Mouse (Mus musculus) CH12.LX (cell line): ENCODE data around the gene Npas3. TPM values are rescaled to one million over a fixed set of nuclear protein-coding genes. Genes with fewer than 3 reads are reported as not detected.
A peak's percentile ranks its signal among the peaks of the same experiment; 100 is the strongest.

Experiments used
- DNase-seq: peaks from one replicate; pipeline ENCODE4 v3.0.0-alpha.2; 2013; ENCODE audit errors: extremely low read depth
- H3K27ac ChIP-seq: 2 replicates; pipeline ENCODE4 v1.5.1; 2012; ENCODE audit warnings: low read depth, mild to moderate bottlenecking, control low read depth, moderate library complexity; ENCODE audit not compliant: insufficient read depth
- H3K27me3 ChIP-seq: replicated peaks from 2 replicates; pipeline ENCODE3; 2012; ENCODE audit warnings: inconsistent platforms
- H3K36me3 ChIP-seq, 2 experiments: replicated peaks in 1 of 2; 2 replicates each; pipeline versions ENCODE3 to v1.6.1; 2012; ENCODE audit warnings: inconsistent platforms in 1 of 2, low read length in 1 of 2, mild to moderate bottlenecking in 1 of 2, mixed read lengths in 1 of 2, moderate library complexity in 1 of 2; ENCODE audit not compliant: control insufficient read depth in 1 of 2, insufficient read depth in 1 of 2
- H3K4me1 ChIP-seq, 2 experiments: 2 replicates each; pipeline ENCODE4 v1.6.1; 2012; ENCODE audit warnings: inconsistent platforms in 1 of 2, moderate library complexity in 1 of 2; ENCODE audit not compliant: insufficient read depth in 2 of 2, control insufficient read depth in 1 of 2
- H3K4me2 ChIP-seq: 2 replicates; pipeline ENCODE4 v1.6.1; 2012; ENCODE audit warnings: low read depth, mild to moderate bottlenecking, control low read depth; ENCODE audit not compliant: poor library complexity, insufficient read depth, severe bottlenecking
- H3K4me3 ChIP-seq, 3 experiments: fragments of 150-350 bp in 1 of 3; sonication (generic) in 1 of 3; replicated peaks in 1 of 3; 2 replicates each; pipeline versions ENCODE3 to v1.5.1; 2011 to 2012; ENCODE audit warnings: low read depth in 2 of 3, low read length in 2 of 3, mild to moderate bottlenecking in 2 of 3, moderate library complexity in 2 of 3, control low read depth in 1 of 3, improper control_type of control experiment in 1 of 3, inconsistent platforms in 1 of 3, mixed read lengths in 1 of 3; ENCODE audit not compliant: poor library complexity in 1 of 3
- H3K79me2 ChIP-seq: replicated peaks from 2 replicates; pipeline ENCODE4 v1.6.1; 2012; ENCODE audit warnings: mild to moderate bottlenecking, moderate library complexity; ENCODE audit not compliant: control insufficient read depth, poor library complexity, insufficient read depth, severe bottlenecking; ENCODE audit errors: extremely low read depth
- H3K9ac ChIP-seq: 2 replicates; pipeline ENCODE4 v1.6.1; 2012; ENCODE audit warnings: low read depth, mild to moderate bottlenecking, control low read depth, moderate library complexity; ENCODE audit not compliant: insufficient read depth
- H3K9me3 ChIP-seq: replicated peaks from 2 replicates; pipeline ENCODE3; 2012; ENCODE audit warnings: low read length, inconsistent platforms, mixed read lengths
- BHLHE40 ChIP-seq: IDR thresholded peaks from 2 replicates; pipeline ENCODE4 v1.6.1; 2011; ENCODE audit warnings: mild to moderate bottlenecking, low read depth, low read length, improper control_type of control experiment
- CHD2 ChIP-seq: IDR thresholded peaks from 2 replicates; pipeline ENCODE4 v1.6.1; 2011; ENCODE audit warnings: low read length, improper control_type of control experiment
- CTCF ChIP-seq, 2 experiments: IDR thresholded peaks in 1 of 2; conservative IDR thresholded peaks in 1 of 2; 2 replicates each; pipeline ENCODE4 v1.5.1; 2011 to 2012; ENCODE audit warnings: low read depth in 2 of 2, low read length in 2 of 2, improper control_type of control experiment in 1 of 2, inconsistent platforms in 1 of 2, mild to moderate bottlenecking in 1 of 2, moderate library complexity in 1 of 2
- ELF1 ChIP-seq: IDR thresholded peaks from 2 replicates; pipeline ENCODE4 v1.6.1; 2014; ENCODE audit warnings: low read depth, mild to moderate bottlenecking, inconsistent platforms, low read length, improper control_type of control experiment
- EP300 ChIP-seq: IDR thresholded peaks from 2 replicates; pipeline ENCODE4 v1.6.1; 2011; ENCODE audit warnings: low read length, improper control_type of control experiment
- ETS1 ChIP-seq: conservative IDR thresholded peaks from 2 replicates; pipeline ENCODE4 v1.6.1; 2012; ENCODE audit warnings: low read depth, mild to moderate bottlenecking, inconsistent platforms, low read length, improper control_type of control experiment, moderate library complexity
- GABPA ChIP-seq: IDR thresholded peaks from 2 replicates; pipeline ENCODE4 v1.6.1; 2012; ENCODE audit warnings: low read depth, low read length, improper control_type of control experiment, inconsistent platforms; ENCODE audit not compliant: insufficient replicate concordance
- IRF4 ChIP-seq: IDR thresholded peaks from 2 replicates; pipeline ENCODE4 v1.6.1; 2014; ENCODE audit warnings: low read depth, mild to moderate bottlenecking, inconsistent platforms, low read length, improper control_type of control experiment
- JUND ChIP-seq: conservative IDR thresholded peaks from 2 replicates; pipeline ENCODE4 v1.6.1; 2011; ENCODE audit warnings: low read depth, low read length, improper control_type of control experiment
- KAT2A ChIP-seq: IDR thresholded peaks from 2 replicates; pipeline ENCODE4 v1.6.1; 2012; ENCODE audit warnings: low read length, improper control_type of control experiment, inconsistent platforms; ENCODE audit not compliant: insufficient replicate concordance
- MAFK ChIP-seq: IDR thresholded peaks from 2 replicates; pipeline ENCODE4 v1.6.1; 2011; ENCODE audit warnings: low read length, improper control_type of control experiment; ENCODE audit not compliant: insufficient replicate concordance
- MAX ChIP-seq: IDR thresholded peaks from 2 replicates; pipeline ENCODE4 v1.6.1; 2011; ENCODE audit warnings: low read length, improper control_type of control experiment
- MAZ ChIP-seq: IDR thresholded peaks from 2 replicates; pipeline ENCODE4 v1.6.1; 2012; ENCODE audit warnings: low read depth, mild to moderate bottlenecking, inconsistent platforms, low read length, improper control_type of control experiment, moderate library complexity
- MEF2A ChIP-seq: IDR thresholded peaks from 2 replicates; pipeline ENCODE4 v1.6.1; 2014; ENCODE audit warnings: low read depth, mild to moderate bottlenecking, inconsistent platforms, low read length, improper control_type of control experiment, borderline replicate concordance
- NRF1 ChIP-seq: IDR thresholded peaks from 2 replicates; pipeline ENCODE4 v1.6.1; 2014; ENCODE audit warnings: low read depth, mild to moderate bottlenecking, inconsistent platforms, low read length, improper control_type of control experiment, moderate library complexity
- PAX5 ChIP-seq: IDR thresholded peaks from 2 replicates; pipeline ENCODE4 v1.6.1; 2012; ENCODE audit warnings: low read length, inconsistent platforms, mixed read lengths
- RAD21 ChIP-seq: IDR thresholded peaks from 2 replicates; pipeline ENCODE4 v1.6.1; 2011; ENCODE audit warnings: low read depth, mild to moderate bottlenecking, low read length, improper control_type of control experiment, moderate library complexity
- RCOR1 ChIP-seq: conservative IDR thresholded peaks from 2 replicates; pipeline ENCODE4 v1.6.1; 2012; ENCODE audit warnings: low read depth, mild to moderate bottlenecking, inconsistent platforms, low read length, improper control_type of control experiment
- SIN3A ChIP-seq: IDR thresholded peaks from 2 replicates; pipeline ENCODE4 v1.6.1; 2012; ENCODE audit warnings: low read length, improper control_type of control experiment, inconsistent platforms
- SMC3 ChIP-seq: IDR thresholded peaks from 2 replicates; pipeline ENCODE4 v1.6.1; 2011; ENCODE audit warnings: low read depth, low read length, improper control_type of control experiment
- TBP ChIP-seq: conservative IDR thresholded peaks from 2 replicates; pipeline ENCODE4 v1.6.1; 2011; ENCODE audit warnings: low read depth, low read length, improper control_type of control experiment
- UBTF ChIP-seq: IDR thresholded peaks from 2 replicates; pipeline ENCODE4 v1.6.1; 2012; ENCODE audit warnings: low read depth, mild to moderate bottlenecking, inconsistent platforms, low read length, improper control_type of control experiment, moderate library complexity
- USF1 ChIP-seq: IDR thresholded peaks from 2 replicates; pipeline ENCODE4 v1.6.1; 2014; ENCODE audit warnings: low read depth, mild to moderate bottlenecking, inconsistent platforms, low read length, improper control_type of control experiment
- ZNF384 ChIP-seq: IDR thresholded peaks from 2 replicates; pipeline ENCODE4 v1.6.1; 2012; ENCODE audit warnings: low read depth, low read length, improper control_type of control experiment, inconsistent platforms
- dilution Hi-C: fragments of 300-500 bp; cut with MboI; formaldehyde crosslinking; loops from 2 replicates; pipeline ENCODE4 v1.14.3; 2020; ENCODE audit warnings: low sequenced_read_pairs; ENCODE audit not compliant: extremely low pct_unique_long_range_greater_than_20kb, extremely low pct_ligation_motif_present
- in situ Hi-C: fragments of 300-500 bp; cut with MboI; formaldehyde crosslinking; loops from 3 replicates; pipeline ENCODE4 v1.14.3; 2019; ENCODE audit warnings: low sequenced_read_pairs, low pct_ligation_motif_present, low pct_unique_long_range_greater_than_20kb, mixed read lengths
- polyA plus RNA-seq: library from polyadenylated mRNA; unstranded; fragments of >175 nt; gene quantifications from 2 replicates; pipeline ENCODE4 v1.2.1, GENCODE M21; 2012; ENCODE audit warnings: low read depth; ENCODE audit not compliant: insufficient read length
- total RNA-seq, 2 experiments: library from RNA; depleted of rRNA; stranded (reverse); fragments of 300-350 nt in 1 of 2; fragments of >200 nt in 1 of 2; gene quantifications; 2 replicates each; pipeline ENCODE4 v1.2.3; 2012 to 2014

Gene Npas3
- total and polyA plus RNA-seq, 3 experiments = 0.13 TPM; not detected in 1

DNA sequence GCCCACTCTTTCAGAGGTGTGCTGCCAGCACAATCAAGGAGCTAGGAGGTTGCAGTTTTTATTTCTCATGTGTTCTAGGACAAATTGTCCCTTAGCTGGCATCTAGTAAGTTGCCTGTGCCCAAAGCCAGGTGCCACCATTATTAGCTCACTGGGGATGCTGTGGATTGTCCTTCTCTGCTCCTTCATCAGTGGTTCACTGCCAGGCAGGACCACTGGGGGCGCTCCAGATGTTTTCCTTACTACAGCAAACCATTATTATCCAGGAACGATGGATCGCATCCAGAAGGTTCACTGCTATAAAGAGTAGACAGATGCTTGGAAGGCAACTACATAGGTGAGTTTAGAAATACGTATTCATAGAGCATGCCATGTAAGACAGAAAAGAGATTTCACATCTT is 25.7 kb upstream of the Npas3 start:
- Histone ChIP-seq H3K36me3 (no peaks in the 10 kb centered on the region), H3K4me2 (no peak overlapping the region), H3K9ac (no peak overlapping the region), H3K4me3 (no peak overlapping the region), H3K9me3 (no peaks in the 10 kb centered on the region), H3K27me3 (no peaks in the 10 kb centered on the region), H3K79me2 (no peaks in the 10 kb centered on the region), H3K4me1 (peaks cover 0 to 16% of the 10 kb centered on the region in 2 experiments; a peak in 2 of 4 replicates), H3K27ac (no peak overlapping the region)
- TF ChIP-seq EP300 (no peak), UBTF (no peak), MAZ (no peak), IRF4 (no peak), GABPA (no peak), SIN3A (no peak), NRF1 (no peak), ZNF384 (no peak), CHD2 (no peak), TBP (no peak), PAX5 (no peak), CTCF (conservative IDR thresholded peaks at IDR 0.05 in 1 of 2, IDR thresholded peaks at IDR 0.05 in 1 of 2; ENCODE audit: low read depth in 2 of 2, low read length in 2 of 2) (peak; percentile 29 to 62; a peak in 2 of 4 replicates), JUND (no peak), RAD21 (peak; percentile 34), MAFK (no peak), SMC3 (peak; percentile 36), ELF1 (no peak), RCOR1 (no peak), MEF2A (no peak), MAX (no peak), USF1 (no peak), KAT2A (no peak)
- dilution Hi-C loops = no loop called here
- in situ Hi-C loops = loop anchor here (10.0 kb wide), 1 partner anchor 178 kb away; no protein-coding TSS in a partner anchor
- DNase-seq = no peak

- dilution Hi-C loops = no loop called here
Measured at GRCm38 (mm10) chr12:53227356-53227755, 21.1 kb upstream of the Npas3 start.

More at GRCm38 (mm10) chr12:53227356-53227755, 21.1 kb upstream of the Npas3 start:
- H3K4me1 ChIP-seq = peaks cover 0 to 26% of the 10 kb centered on the region in 2 experiments; a peak in 2 of 4 replicates
- in situ Hi-C loops = loop anchor here (10.0 to 25.0 kb wide), 3 partner anchors 183 to 810 kb away; no protein-coding TSS in a partner anchor
- no peaks in the 10 kb centered on the region for H3K9me3 ChIP-seq
- TF ChIP-seq BHLHE40 (peak; percentile 25; the same call in 1 of the 2 replicates), ELF1 (no peak), ETS1 (0 out of 2 replicates have a peak, but pooled peaks have one; percentile 23)
- H3K9ac ChIP-seq = no peak overlapping the region
- peak; percentile 76 for DNase-seq
- H3K4me2 ChIP-seq = no peak overlapping the region
- no peaks in the 10 kb centered on the region for H3K79me2 ChIP-seq
- no peak overlapping the region for H3K4me3 ChIP-seq
- no peaks in the 10 kb centered on the region for H3K27me3 ChIP-seq
- H3K27ac ChIP-seq = no peak overlapping the region
- H3K36me3 ChIP-seq = no peaks in the 10 kb centered on the region
